In genomic region chr19:6401131-6401815, GRCm38 (mm10) we compare ENCODE assay signal across 8 mouse cellular contexts. TPM values are rescaled to one million over a fixed set of nuclear protein-coding genes. Genes with fewer than 3 reads are reported as not detected.
DNase-seq lines count a peak whose midpoint lies in the region; ATAC-seq and TF ChIP-seq lines count a peak whose summit lies in the region.

No protein-coding gene starts in this region.

- TF ChIP-seq POLR2A in spleen, adult 2 months (IDR thresholded peaks at IDR 0.05; ENCODE audit: low read depth, low read length), result no peak

- H3K4me3 ChIP-seq in limb, embryonic 11.5 days (ENCODE audit: low read depth, low read length), result peak overlapping the region; percentile 19; the same call in 1 of the 2 replicates
- peak overlapping the region; percentile 23 for H3K4me3 ChIP-seq in midbrain, embryonic 11.5 days (ENCODE audit: low read depth, low read length)
- H3K4me3 ChIP-seq in spleen, adult 2 months (ENCODE audit: extremely low read depth, insufficient read depth, insufficient read length), result peak overlapping the region; percentile 83

- H3K4me2 ChIP-seq in limb, embryonic 11.5 days (ENCODE audit: low read depth, severe bottlenecking), result peak overlapping the region; percentile 49
- H3K4me2 ChIP-seq in midbrain, embryonic 11.5 days, result peak overlapping the region; percentile 44

- peak; percentile 64 to 76 for DNase-seq in cerebellum, adult 18-20 months
- no peak for DNase-seq in cerebellum, adult 11 months
- peak; percentile 75 for DNase-seq in cerebellum, adult 9-11 months
- peak; percentile 82 for DNase-seq in limb, embryonic 11.5 days (ENCODE audit: low spot score)
- peak; percentile 98 for DNase-seq in midbrain, embryonic 11.5 days (ENCODE audit: low spot score, missing footprints)
- DNase-seq in spleen, adult 2 months (ENCODE audit: low read depth in 1 of 2, low spot score in 2 of 2), result peak; percentile 41 to 84

- peak overlapping the region; percentile 30; the same call in 1 of the 2 replicates for H3K9ac ChIP-seq in limb, embryonic 11.5 days (ENCODE audit: low read length)
- peak overlapping the region; percentile 36; the same call in 1 of the 2 replicates for H3K9ac ChIP-seq in midbrain, embryonic 11.5 days (ENCODE audit: low read length)

- peak; percentile 11 for ATAC-seq in frontal cortex, adult (ENCODE audit: low TSS enrichment)
- peak; percentile 52 to 57 for ATAC-seq in hematopoietic stem cell, adult 5-6 weeks (replicated peaks in 1 of 2; ENCODE audit: insufficient read depth in 1 of 2, low FRiP score in 2 of 2, low TSS enrichment in 1 of 2, low read depth in 1 of 2, poor library complexity in 2 of 2, severe bottlenecking in 2 of 2)
- ATAC-seq in limb, embryonic 11.5 days (ENCODE audit: insufficient number of reproducible peaks, low FRiP score, low TSS enrichment, low read depth), result peak; percentile 52; the same call in 1 of the 2 replicates
- ATAC-seq in midbrain, embryonic 11.5 days (ENCODE audit: low FRiP score), result peak; percentile 36

- H3K4me1 ChIP-seq in limb, embryonic 11.5 days (ENCODE audit: control insufficient read depth, insufficient read depth, low read length), result peaks cover 17% of the 10 kb centered on the region
- H3K4me1 ChIP-seq in midbrain, embryonic 11.5 days (ENCODE audit: control insufficient read depth, insufficient read depth, low read length), result peaks cover 23% of the 10 kb centered on the region
- H3K4me1 ChIP-seq in spleen, adult 2 months (ENCODE audit: control insufficient read depth, insufficient read depth, insufficient read length), result peaks cover 15% of the 10 kb centered on the region; the same call in 1 of the 2 replicates

- WGBS in limb, embryonic 11.5 days, result under 1% methylated on average over 31 of the region's 32 CpGs
- under 1% methylated on average over 31 of the region's 32 CpGs for WGBS in midbrain, embryonic 11.5 days
- WGBS in spleen, adult 2 months, result under 1% methylated on average over 32 of the region's 32 CpGs

- no peak overlapping the region for H3K27ac ChIP-seq in limb, embryonic 11.5 days (replicated peaks; ENCODE audit: low read depth, low read length)
- H3K27ac ChIP-seq in midbrain, embryonic 11.5 days (ENCODE audit: low read depth, low read length), result no peak overlapping the region
- peak overlapping the region; percentile 99 for H3K27ac ChIP-seq in spleen, adult 2 months (ENCODE audit: insufficient read depth, low read length)

- TF ChIP-seq CTCF in spleen, adult 2 months (IDR thresholded peaks at IDR 0.05; ENCODE audit: extremely low read depth, insufficient read depth, insufficient read length, insufficient replicate concordance), result peak; percentile 92

- H3K27me3 ChIP-seq in limb, embryonic 11.5 days (ENCODE audit: control insufficient read depth, insufficient read depth, low read length), result peaks cover 49% of the 10 kb centered on the region
- H3K27me3 ChIP-seq in midbrain, embryonic 11.5 days (ENCODE audit: control insufficient read depth, insufficient read depth, low read length), result peaks cover 31% of the 10 kb centered on the region
- no peaks in the 10 kb centered on the region for H3K27me3 ChIP-seq in spleen, adult 2 months (ENCODE audit: control insufficient read depth, insufficient read depth, low read length)

- H3K9me3 ChIP-seq in limb, embryonic 11.5 days (ENCODE audit: control insufficient read depth, low read length), result no peaks in the 10 kb centered on the region
- no peaks in the 10 kb centered on the region for H3K9me3 ChIP-seq in midbrain, embryonic 11.5 days (ENCODE audit: control insufficient read depth, low read length)

- no peaks in the 10 kb centered on the region for H3K36me3 ChIP-seq in limb, embryonic 11.5 days (ENCODE audit: control insufficient read depth, insufficient read depth, low read length)
- no peaks in the 10 kb centered on the region for H3K36me3 ChIP-seq in midbrain, embryonic 11.5 days (ENCODE audit: control insufficient read depth, insufficient read depth, low read length)
- peaks cover 28% of the 10 kb centered on the region for H3K36me3 ChIP-seq in spleen, adult 2 months (ENCODE audit: control insufficient read depth, insufficient read depth, low read length)

RNA-seq across cellular contexts. Expression of gene Rasgrp2, which starts 2.1 kb away (rescaled TPM):
- 101 and 113 TPM in 2 replicates for total RNA-seq in hematopoietic stem cell, adult 5-6 weeks (2017)
- polyA plus RNA-seq in limb, embryonic 11.5 days (2014; fragmentation: Nextera tagmentation; extraction: Ambion mirVana), result 12.8 and 15.0 TPM in 2 replicates
- polyA plus RNA-seq in midbrain, embryonic 11.5 days (2014; fragmentation: Nextera tagmentation; extraction: Ambion mirVana), result 14.1 and 16.8 TPM in 2 replicates
- 681 and 703 TPM in 2 replicates for polyA plus RNA-seq in spleen, adult 2 months (2012; rRNA removed)

RNA-seq across cellular contexts. Expression of gene Pygm, which starts 17.1 kb away (rescaled TPM):
- 6.7 and 9.9 TPM in 2 replicates for total RNA-seq in hematopoietic stem cell, adult 5-6 weeks (2017)
- polyA plus RNA-seq in limb, embryonic 11.5 days (2014; fragmentation: Nextera tagmentation; extraction: Ambion mirVana), result 1.8 and 2.0 TPM in 2 replicates
- 0.81 and 1.8 TPM in 2 replicates for polyA plus RNA-seq in midbrain, embryonic 11.5 days (2014; fragmentation: Nextera tagmentation; extraction: Ambion mirVana)
- polyA plus RNA-seq in spleen, adult 2 months (2012; rRNA removed), result 7.3 and 8.1 TPM in 2 replicates

RNA-seq across cellular contexts. Expression of gene Nrxn2, which starts 17.3 kb away (rescaled TPM):
- 0.25 and 0.44 TPM in 2 replicates for total RNA-seq in hematopoietic stem cell, adult 5-6 weeks (2017)
- polyA plus RNA-seq in limb, embryonic 11.5 days (2014; fragmentation: Nextera tagmentation; extraction: Ambion mirVana), result 0.48 and 1.1 TPM in 2 replicates
- polyA plus RNA-seq in midbrain, embryonic 11.5 days (2014; fragmentation: Nextera tagmentation; extraction: Ambion mirVana), result 9.2 and 9.5 TPM in 2 replicates
- 2.2 and 2.9 TPM in 2 replicates for polyA plus RNA-seq in spleen, adult 2 months (2012; rRNA removed)

RNA-seq across cellular contexts. Expression of gene Sf1, which starts 37.8 kb away (rescaled TPM):
- 298 and 325 TPM in 2 replicates for total RNA-seq in hematopoietic stem cell, adult 5-6 weeks (2017)
- 209 and 228 TPM in 2 replicates for polyA plus RNA-seq in limb, embryonic 11.5 days (2014; fragmentation: Nextera tagmentation; extraction: Ambion mirVana)
- 186 and 215 TPM in 2 replicates for polyA plus RNA-seq in midbrain, embryonic 11.5 days (2014; fragmentation: Nextera tagmentation; extraction: Ambion mirVana)
- polyA plus RNA-seq in spleen, adult 2 months (2012; rRNA removed), result 177 and 239 TPM in 2 replicates

Comparison
In these comparisons a context has a peak if more than half of its experiments do, and no peak if none do; other contexts are left out.
1. H3K4me3 ChIP-seq: peak in every context shown above with its lines; median percentile 83 in spleen, adult 2 months; 23 in midbrain, embryonic 11.5 days; 19 in limb, embryonic 11.5 days.
2. RNA of gene Rasgrp2, which starts 2.1 kb away (polyA plus RNA-seq): 681 to 703 TPM in spleen, adult 2 months; 14.1 to 16.8 TPM in midbrain, embryonic 11.5 days and 12.8 to 15.0 TPM in limb, embryonic 11.5 days; every median in the first group is over 10 times any median in the second.
3. Peak in every context shown above with its lines, with median percentiles within 50 percentile points of each other: ATAC-seq.